Mouse (Mus musculus) CH12.LX (cell line): Measurements from ENCODE around the gene Rtf2. TPM values are rescaled to one million over a fixed set of nuclear protein-coding genes. Genes with fewer than 3 reads are reported as not detected.

ENCODE experiments used
- DNase-seq: peaks from one replicate; pipeline ENCODE4 v3.0.0-alpha.2; 2013; ENCODE audit errors: extremely low read depth
- H3K27ac ChIP-seq: 2 replicates; pipeline ENCODE4 v1.5.1; 2012; ENCODE audit warnings: low read depth, mild to moderate bottlenecking, control low read depth, moderate library complexity; ENCODE audit not compliant: insufficient read depth
- H3K27me3 ChIP-seq: replicated peaks from 2 replicates; pipeline ENCODE3; 2012; ENCODE audit warnings: inconsistent platforms
- H3K36me3 ChIP-seq, 2 experiments: replicated peaks in 1 of 2; 2 replicates each; pipeline versions ENCODE3 to v1.6.1; 2012; ENCODE audit warnings: inconsistent platforms in 1 of 2, low read length in 1 of 2, mild to moderate bottlenecking in 1 of 2, mixed read lengths in 1 of 2, moderate library complexity in 1 of 2; ENCODE audit not compliant: control insufficient read depth in 1 of 2, insufficient read depth in 1 of 2
- H3K4me1 ChIP-seq, 2 experiments: 2 replicates each; pipeline ENCODE4 v1.6.1; 2012; ENCODE audit warnings: inconsistent platforms in 1 of 2, moderate library complexity in 1 of 2; ENCODE audit not compliant: insufficient read depth in 2 of 2, control insufficient read depth in 1 of 2
- H3K4me2 ChIP-seq: 2 replicates; pipeline ENCODE4 v1.6.1; 2012; ENCODE audit warnings: low read depth, mild to moderate bottlenecking, control low read depth; ENCODE audit not compliant: poor library complexity, insufficient read depth, severe bottlenecking
- H3K4me3 ChIP-seq, 3 experiments: fragments of 150-350 bp in 1 of 3; sonication (generic) in 1 of 3; replicated peaks in 1 of 3; 2 replicates each; pipeline versions ENCODE3 to v1.5.1; 2011 to 2012; ENCODE audit warnings: low read depth in 2 of 3, low read length in 2 of 3, mild to moderate bottlenecking in 2 of 3, moderate library complexity in 2 of 3, control low read depth in 1 of 3, improper control_type of control experiment in 1 of 3, inconsistent platforms in 1 of 3, mixed read lengths in 1 of 3; ENCODE audit not compliant: poor library complexity in 1 of 3
- H3K79me2 ChIP-seq: replicated peaks from 2 replicates; pipeline ENCODE4 v1.6.1; 2012; ENCODE audit warnings: mild to moderate bottlenecking, moderate library complexity; ENCODE audit not compliant: control insufficient read depth, poor library complexity, insufficient read depth, severe bottlenecking; ENCODE audit errors: extremely low read depth
- H3K9ac ChIP-seq: 2 replicates; pipeline ENCODE4 v1.6.1; 2012; ENCODE audit warnings: low read depth, mild to moderate bottlenecking, control low read depth, moderate library complexity; ENCODE audit not compliant: insufficient read depth
- H3K9me3 ChIP-seq: replicated peaks from 2 replicates; pipeline ENCODE3; 2012; ENCODE audit warnings: low read length, inconsistent platforms, mixed read lengths
- CTCF ChIP-seq, 2 experiments: IDR thresholded peaks in 1 of 2; conservative IDR thresholded peaks in 1 of 2; 2 replicates each; pipeline ENCODE4 v1.5.1; 2011 to 2012; ENCODE audit warnings: low read depth in 2 of 2, low read length in 2 of 2, improper control_type of control experiment in 1 of 2, inconsistent platforms in 1 of 2, mild to moderate bottlenecking in 1 of 2, moderate library complexity in 1 of 2
- E2F4 ChIP-seq: IDR thresholded peaks from 2 replicates; pipeline ENCODE4 v1.6.1; 2011; ENCODE audit warnings: low read depth, low read length, improper control_type of control experiment; ENCODE audit not compliant: insufficient replicate concordance
- ELF1 ChIP-seq: IDR thresholded peaks from 2 replicates; pipeline ENCODE4 v1.6.1; 2014; ENCODE audit warnings: low read depth, mild to moderate bottlenecking, inconsistent platforms, low read length, improper control_type of control experiment
- EP300 ChIP-seq: IDR thresholded peaks from 2 replicates; pipeline ENCODE4 v1.6.1; 2011; ENCODE audit warnings: low read length, improper control_type of control experiment
- ETS1 ChIP-seq: conservative IDR thresholded peaks from 2 replicates; pipeline ENCODE4 v1.6.1; 2012; ENCODE audit warnings: low read depth, mild to moderate bottlenecking, inconsistent platforms, low read length, improper control_type of control experiment, moderate library complexity
- HCFC1 ChIP-seq: IDR thresholded peaks from 2 replicates; pipeline ENCODE4 v1.6.1; 2012; ENCODE audit warnings: low read depth, mild to moderate bottlenecking, inconsistent platforms, low read length, improper control_type of control experiment
- JUN ChIP-seq: IDR thresholded peaks from 2 replicates; pipeline ENCODE4 v1.6.1; 2011; ENCODE audit warnings: low read depth, mild to moderate bottlenecking, low read length, improper control_type of control experiment, moderate library complexity; ENCODE audit not compliant: insufficient read depth
- JUND ChIP-seq: conservative IDR thresholded peaks from 2 replicates; pipeline ENCODE4 v1.6.1; 2011; ENCODE audit warnings: low read depth, low read length, improper control_type of control experiment
- KAT2A ChIP-seq: IDR thresholded peaks from 2 replicates; pipeline ENCODE4 v1.6.1; 2012; ENCODE audit warnings: low read length, improper control_type of control experiment, inconsistent platforms; ENCODE audit not compliant: insufficient replicate concordance
- MAFK ChIP-seq: IDR thresholded peaks from 2 replicates; pipeline ENCODE4 v1.6.1; 2011; ENCODE audit warnings: low read length, improper control_type of control experiment; ENCODE audit not compliant: insufficient replicate concordance
- MAX ChIP-seq: IDR thresholded peaks from 2 replicates; pipeline ENCODE4 v1.6.1; 2011; ENCODE audit warnings: low read length, improper control_type of control experiment
- MAZ ChIP-seq: IDR thresholded peaks from 2 replicates; pipeline ENCODE4 v1.6.1; 2012; ENCODE audit warnings: low read depth, mild to moderate bottlenecking, inconsistent platforms, low read length, improper control_type of control experiment, moderate library complexity
- MEF2A ChIP-seq: IDR thresholded peaks from 2 replicates; pipeline ENCODE4 v1.6.1; 2014; ENCODE audit warnings: low read depth, mild to moderate bottlenecking, inconsistent platforms, low read length, improper control_type of control experiment, borderline replicate concordance
- MXI1 ChIP-seq: IDR thresholded peaks from 2 replicates; pipeline ENCODE4 v1.6.1; 2011; ENCODE audit warnings: mild to moderate bottlenecking, low read depth, low read length, improper control_type of control experiment
- PAX5 ChIP-seq: IDR thresholded peaks from 2 replicates; pipeline ENCODE4 v1.6.1; 2012; ENCODE audit warnings: low read length, inconsistent platforms, mixed read lengths
- POLR2A ChIP-seq: IDR thresholded peaks from 2 replicates; pipeline ENCODE4 v1.6.1; 2011; ENCODE audit warnings: low read depth, mild to moderate bottlenecking, improper control_type of control experiment, low read length
- POLR2AphosphoS2 ChIP-seq: IDR thresholded peaks from 2 replicates; pipeline ENCODE4 v1.6.1; 2011; ENCODE audit warnings: low read depth, low read length, improper control_type of control experiment
- RAD21 ChIP-seq: IDR thresholded peaks from 2 replicates; pipeline ENCODE4 v1.6.1; 2011; ENCODE audit warnings: low read depth, mild to moderate bottlenecking, low read length, improper control_type of control experiment, moderate library complexity
- RCOR1 ChIP-seq: conservative IDR thresholded peaks from 2 replicates; pipeline ENCODE4 v1.6.1; 2012; ENCODE audit warnings: low read depth, mild to moderate bottlenecking, inconsistent platforms, low read length, improper control_type of control experiment
- SMC3 ChIP-seq: IDR thresholded peaks from 2 replicates; pipeline ENCODE4 v1.6.1; 2011; ENCODE audit warnings: low read depth, low read length, improper control_type of control experiment
- TBP ChIP-seq: conservative IDR thresholded peaks from 2 replicates; pipeline ENCODE4 v1.6.1; 2011; ENCODE audit warnings: low read depth, low read length, improper control_type of control experiment
- TCF12 ChIP-seq: IDR thresholded peaks from 2 replicates; pipeline ENCODE4 v1.6.1; 2014; ENCODE audit warnings: low read depth, mild to moderate bottlenecking, inconsistent platforms, low read length, improper control_type of control experiment
- UBTF ChIP-seq: IDR thresholded peaks from 2 replicates; pipeline ENCODE4 v1.6.1; 2012; ENCODE audit warnings: low read depth, mild to moderate bottlenecking, inconsistent platforms, low read length, improper control_type of control experiment, moderate library complexity
- USF1 ChIP-seq: IDR thresholded peaks from 2 replicates; pipeline ENCODE4 v1.6.1; 2014; ENCODE audit warnings: low read depth, mild to moderate bottlenecking, inconsistent platforms, low read length, improper control_type of control experiment
- USF2 ChIP-seq: conservative IDR thresholded peaks from 2 replicates; pipeline ENCODE4 v1.6.1; 2011; ENCODE audit warnings: low read depth, low read length, improper control_type of control experiment
- ZC3H11A ChIP-seq: IDR thresholded peaks from 2 replicates; pipeline ENCODE4 v1.6.1; 2012; ENCODE audit warnings: low read depth, mild to moderate bottlenecking, inconsistent platforms, low read length, improper control_type of control experiment
- ZKSCAN1 ChIP-seq: IDR thresholded peaks from 2 replicates; pipeline ENCODE4 v1.6.1; 2012; ENCODE audit warnings: low read depth, inconsistent platforms, low read length, improper control_type of control experiment, borderline replicate concordance
- dilution Hi-C: fragments of 300-500 bp; cut with MboI; formaldehyde crosslinking; loops from 2 replicates; pipeline ENCODE4 v1.14.3; 2020; ENCODE audit warnings: low sequenced_read_pairs; ENCODE audit not compliant: extremely low pct_unique_long_range_greater_than_20kb, extremely low pct_ligation_motif_present
- in situ Hi-C: fragments of 300-500 bp; cut with MboI; formaldehyde crosslinking; loops from 3 replicates; pipeline ENCODE4 v1.14.3; 2019; ENCODE audit warnings: low sequenced_read_pairs, low pct_ligation_motif_present, low pct_unique_long_range_greater_than_20kb, mixed read lengths
- polyA plus RNA-seq: library from polyadenylated mRNA; unstranded; fragments of >175 nt; gene quantifications from 2 replicates; pipeline ENCODE4 v1.2.1, GENCODE M21; 2012; ENCODE audit warnings: low read depth; ENCODE audit not compliant: insufficient read length
- total RNA-seq, 2 experiments: library from RNA; depleted of rRNA; stranded (reverse); fragments of 300-350 nt in 1 of 2; fragments of >200 nt in 1 of 2; gene quantifications; 2 replicates each; pipeline ENCODE4 v1.2.3; 2012 to 2014

The Rtf2 gene
- total and polyA plus RNA-seq, 3 experiments = 60.3 to 72.9 (median 61.4) TPM

DNA sequence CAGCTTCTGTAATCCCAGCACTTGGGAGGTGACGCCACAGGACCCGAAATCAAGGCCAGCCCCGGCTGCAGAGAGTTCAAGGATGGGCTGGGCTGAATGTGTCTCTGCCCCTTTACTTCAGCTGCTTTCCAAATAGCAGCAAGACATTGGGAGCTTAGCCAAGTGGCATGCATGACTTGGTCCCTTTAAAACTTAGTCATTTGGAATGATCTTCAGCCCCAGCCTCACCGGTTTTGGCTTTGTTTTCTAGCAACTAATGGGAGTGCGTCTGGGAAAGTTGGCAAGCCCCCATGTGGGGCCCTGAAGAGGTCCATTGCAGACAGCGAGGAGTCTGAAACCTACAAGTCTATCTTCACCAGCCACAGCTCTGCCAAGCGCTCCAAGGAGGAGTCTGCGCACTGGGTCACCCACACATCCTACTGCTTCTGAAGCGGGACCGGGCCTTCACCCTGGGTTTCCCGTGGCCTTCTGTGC is 28.0 kb downstream of the Rtf2 start:
- H3K9me3 ChIP-seq = no peaks in the 10 kb centered on the region
- no peak overlapping the region for H3K27ac ChIP-seq
- no peak overlapping the region for H3K9ac ChIP-seq
- dilution Hi-C loops (no loop called here), in situ Hi-C loops (no loop called here)
- no peak for DNase-seq
- no peak for TF ChIP-seq PAX5
- TF ChIP-seq ELF1 = no peak
- TF ChIP-seq MAFK = no peak
- TF ChIP-seq HCFC1 = no peak
- no peak for TF ChIP-seq SMC3
- TF ChIP-seq USF1 = no peak
- TF ChIP-seq E2F4 = no peak
- no peak for TF ChIP-seq USF2
- no peak for TF ChIP-seq RCOR1
- TF ChIP-seq TBP = no peak
- no peak for TF ChIP-seq EP300
- no peak for TF ChIP-seq POLR2AphosphoS2
- no peak for TF ChIP-seq MAZ
- no peak for TF ChIP-seq CTCF (conservative IDR thresholded peaks at IDR 0.05 in 1 of 2, IDR thresholded peaks at IDR 0.05 in 1 of 2; ENCODE audit: low read depth in 2 of 2, low read length in 2 of 2)
- TF ChIP-seq MEF2A = no peak
- TF ChIP-seq TCF12 = no peak
- TF ChIP-seq POLR2A = no peak
- no peak for TF ChIP-seq KAT2A
- TF ChIP-seq UBTF = no peak
- no peaks in the 10 kb centered on the region for H3K79me2 ChIP-seq
- no peaks in the 10 kb centered on the region for H3K4me1 ChIP-seq
- H3K36me3 ChIP-seq = peaks cover 50 to 79% of the 10 kb centered on the region in 2 experiments
- no peak overlapping the region for H3K4me2 ChIP-seq
- no peaks in the 10 kb centered on the region for H3K27me3 ChIP-seq
- H3K4me3 ChIP-seq = no peak overlapping the region

DNA sequence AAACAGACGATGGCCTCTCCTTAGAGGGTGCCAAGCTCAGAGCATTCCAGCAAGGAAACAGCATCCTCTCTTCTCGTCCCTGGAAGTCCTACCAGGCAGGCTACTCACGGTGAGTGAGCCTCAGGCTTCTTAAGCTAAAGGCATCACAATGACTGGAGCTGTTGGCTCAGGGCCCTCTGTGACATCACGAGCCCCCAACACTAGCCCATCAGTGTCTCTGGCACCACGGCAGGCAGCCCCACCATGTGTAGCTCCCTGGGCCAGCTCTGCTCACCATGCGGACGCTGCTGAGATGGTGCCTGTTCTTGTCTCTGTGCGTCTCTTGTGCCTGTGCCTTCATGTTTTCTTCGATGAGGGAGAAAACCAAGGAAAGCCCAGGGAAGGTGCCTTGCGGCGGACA is 32.0 kb downstream of the Rtf2 start, which contains the start of gene Fam209:
TSS of gene Fam209 (plus strand) at position 203 of the 400 bp plus-strand sequence.
- Histone ChIP-seq H3K4me2 (no peak within 1 kb of the TSS), H3K9ac (no peak within 1 kb of the TSS)
- TF ChIP-seq SMC3 = no peak
- TF ChIP-seq ETS1 = no peak
- no peak for TF ChIP-seq USF1
- no peak for TF ChIP-seq E2F4
- TF ChIP-seq RCOR1 = no peak
- no peak for TF ChIP-seq ZKSCAN1
- no peak for TF ChIP-seq JUN
- no peak for TF ChIP-seq RAD21
- TF ChIP-seq ZC3H11A = no peak
- TF ChIP-seq MAX = no peak
- no peak for TF ChIP-seq UBTF
- no peak for TF ChIP-seq TCF12
- no peak for TF ChIP-seq MXI1
- TF ChIP-seq USF2 = no peak
- no peak for TF ChIP-seq HCFC1
- no peak for TF ChIP-seq JUND
- TF ChIP-seq, all 38 proteins: peak for 0
- H3K4me3 ChIP-seq = no peak within 1 kb of the TSS
- in situ Hi-C loops (loop anchor here (10.0 kb wide), 2 partner anchors 302 to 522 kb away; no protein-coding TSS in a partner anchor), dilution Hi-C loops (no loop called here)
- no peak for DNase-seq
- no peaks in the 10 kb centered on the region for H3K9me3 ChIP-seq
- H3K27me3 ChIP-seq = no peaks in the 10 kb centered on the region
- H3K36me3 ChIP-seq = peaks cover 20 to 41% of the 10 kb centered on the region in 2 experiments
- no peaks in the 10 kb centered on the region for H3K79me2 ChIP-seq
- peaks cover 4 to 7% of the 10 kb centered on the region in 2 experiments; a peak in 3 of 4 replicates for H3K4me1 ChIP-seq
- no peak within 1 kb of the TSS for H3K27ac ChIP-seq
